Mouse (Mus musculus) lung, embryonic 14.5 days (tissue): ENCODE results near the gene Mas1. TPM values are rescaled to one million over a fixed set of nuclear protein-coding genes. Genes with fewer than 3 reads are reported as not detected.

ENCODE experiments used
- ATAC-seq: fragments of 200-750 bp; cut with Nextera tagmentation; 2 replicates; pipeline ENCODE4 v1.8.0; 2017; ENCODE audit warnings: mild to moderate bottlenecking, moderate TSS enrichment, moderate library complexity; ENCODE audit not compliant: insufficient read depth
- DNase-seq: peaks from one replicate; pipeline ENCODE4 v3.0.0-alpha.2; 2015
- H3K27ac ChIP-seq: fragments of 300-500 bp; sonication (generic); 2 replicates; pipeline ENCODE4 v1.5.1; 2014; ENCODE audit warnings: low read depth, mild to moderate bottlenecking, moderate library complexity
- H3K27me3 ChIP-seq: fragments of 300-500 bp; sonication (generic); 2 replicates; pipeline ENCODE4 v1.6.1; 2014; ENCODE audit warnings: low read length, control low read depth; ENCODE audit not compliant: insufficient read depth
- H3K36me3 ChIP-seq: fragments of 300-500 bp; sonication (generic); 2 replicates; pipeline ENCODE4 v1.6.1; 2014; ENCODE audit warnings: control low read depth; ENCODE audit not compliant: insufficient read depth
- H3K4me1 ChIP-seq: fragments of 300-500 bp; sonication (generic); 2 replicates; pipeline ENCODE4 v1.6.1; 2014; ENCODE audit warnings: antibody characterized with exemption, control low read depth; ENCODE audit not compliant: insufficient read depth
- H3K4me2 ChIP-seq: fragments of 300-500 bp; sonication (generic); 2 replicates; pipeline ENCODE4 v1.6.1; 2014; ENCODE audit warnings: mild to moderate bottlenecking
- H3K4me3 ChIP-seq: fragments of 300-500 bp; sonication (generic); 2 replicates; pipeline ENCODE4 v1.5.1; 2014; ENCODE audit warnings: low read depth, low read length
- H3K9ac ChIP-seq: fragments of 300-500 bp; sonication (generic); 2 replicates; pipeline ENCODE4 v1.6.1; 2014
- H3K9me3 ChIP-seq: fragments of 300-500 bp; sonication (generic); 2 replicates; pipeline ENCODE4 v1.6.1; 2016; ENCODE audit warnings: low read depth, low read length, control low read depth
- CTCF ChIP-seq: IDR thresholded peaks from 2 replicates; pipeline ENCODE4 v1.5.1; 2016; ENCODE audit warnings: antibody characterized with exemption, low read depth
- WGBS: fragments of 180-500 bp; shearing (Covaris S2); extraction: QIAGEN DNeasy Blood & Tissue Kit; methylation state at CpG from one replicate; pipeline ENCODE4 v1.1.7; 2014; 5-methylcytosine and 5-hydroxymethylcytosine counted together
- polyA plus RNA-seq: library from polyadenylated mRNA; unstranded; fragments of >200 nt; fragmentation: Nextera tagmentation; extraction: Ambion mirVana; gene quantifications from 2 replicates; pipeline ENCODE4 v1.2.1, GENCODE M21; 2014

Mas1 gene
- polyA plus RNA-seq, 1 experiment from 2014 or later: 0.67 TPM

- Histone ChIP-seq H3K27ac (peak overlapping the region; percentile 68), H3K9ac (no peak overlapping the region), H3K4me3 (no peak overlapping the region), H3K27me3 (no peaks in the 10 kb centered on the region), H3K9me3 (peaks cover 4% of the 10 kb centered on the region; the same call in 1 of the 2 replicates), H3K4me2 (no peak overlapping the region), H3K4me1 (peaks cover 20% of the 10 kb centered on the region), H3K36me3 (peaks cover 17% of the 10 kb centered on the region; the same call in 1 of the 2 replicates)
- no peak for TF ChIP-seq CTCF
- no peak for ATAC-seq
- DNase-seq: no peak
- WGBS: 80% methylated on average over 6 of the region's 6 CpGs
These were observed 59.1 kb downstream of the Mas1 start for GRCm38 (mm10) chr17:12808851-12809250.

GRCm38 (mm10) chr17:12804584-12805445, 63.1 kb downstream of the Mas1 start:
- DNase-seq (no peak), ATAC-seq (no peak)
- no peak overlapping the region for H3K9ac ChIP-seq
- no peaks in the 10 kb centered on the region for H3K9me3 ChIP-seq
- no peak overlapping the region for H3K4me2 ChIP-seq
- H3K27me3 ChIP-seq: no peaks in the 10 kb centered on the region
- no peak overlapping the region for H3K27ac ChIP-seq
- H3K36me3 ChIP-seq: peaks cover 11% of the 10 kb centered on the region; the same call in 1 of the 2 replicates
- no peak overlapping the region for H3K4me3 ChIP-seq
- H3K4me1 ChIP-seq: peaks cover 17% of the 10 kb centered on the region
- TF ChIP-seq CTCF: no peak

GRCm38 (mm10) chr17:12801861-12802540, 65.9 kb downstream of the Mas1 start:
- DNase-seq (peak; percentile 84), ATAC-seq (peak; percentile 76)
- H3K4me1 ChIP-seq: peaks cover 5% of the 10 kb centered on the region; the same call in 1 of the 2 replicates
- WGBS: 28% methylated on average over 9 of the region's 9 CpGs
- H3K4me2 ChIP-seq: no peak overlapping the region
- H3K9me3 ChIP-seq: no peaks in the 10 kb centered on the region
- TF ChIP-seq CTCF: no peak
- no peak overlapping the region for H3K4me3 ChIP-seq
- no peaks in the 10 kb centered on the region for H3K27me3 ChIP-seq
- no peak overlapping the region for H3K9ac ChIP-seq
- peaks cover 12% of the 10 kb centered on the region; the same call in 1 of the 2 replicates for H3K36me3 ChIP-seq
- peak overlapping the region; percentile 70 for H3K27ac ChIP-seq

GRCm38 (mm10) chr17:12799368-12800275, 68.3 kb downstream of the Mas1 start:
- Histone ChIP-seq H3K9ac (no peak overlapping the region), H3K27me3 (no peaks in the 10 kb centered on the region), H3K4me3 (no peak overlapping the region), H3K4me1 (peaks cover 13% of the 10 kb centered on the region), H3K27ac (peak overlapping the region; percentile 44), H3K36me3 (peaks cover 4% of the 10 kb centered on the region; the same call in 1 of the 2 replicates), H3K4me2 (no peak overlapping the region), H3K9me3 (no peaks in the 10 kb centered on the region)
- ATAC-seq (peak; percentile 97), DNase-seq (peak; percentile 95)
- TF ChIP-seq CTCF: peak; percentile 68
- 40% methylated on average over 12 of the region's 12 CpGs for WGBS

- no peaks in the 10 kb centered on the region for H3K27me3 ChIP-seq
- 71% methylated on average over 3 of the region's 3 CpGs for WGBS
- no peaks in the 10 kb centered on the region for H3K9me3 ChIP-seq
- no peak overlapping the region for H3K4me3 ChIP-seq
- DNase-seq: no peak
- peak overlapping the region; percentile 44 for H3K27ac ChIP-seq
- no peak overlapping the region for H3K9ac ChIP-seq
- no peak overlapping the region for H3K4me2 ChIP-seq
- H3K36me3 ChIP-seq: peaks cover 4% of the 10 kb centered on the region; the same call in 1 of the 2 replicates
- no peak for TF ChIP-seq CTCF
- H3K4me1 ChIP-seq: peaks cover 23% of the 10 kb centered on the region
- no peak for ATAC-seq
These were observed 69.4 kb downstream of the Mas1 start for GRCm38 (mm10) chr17:12798571-12798970.

DNA sequence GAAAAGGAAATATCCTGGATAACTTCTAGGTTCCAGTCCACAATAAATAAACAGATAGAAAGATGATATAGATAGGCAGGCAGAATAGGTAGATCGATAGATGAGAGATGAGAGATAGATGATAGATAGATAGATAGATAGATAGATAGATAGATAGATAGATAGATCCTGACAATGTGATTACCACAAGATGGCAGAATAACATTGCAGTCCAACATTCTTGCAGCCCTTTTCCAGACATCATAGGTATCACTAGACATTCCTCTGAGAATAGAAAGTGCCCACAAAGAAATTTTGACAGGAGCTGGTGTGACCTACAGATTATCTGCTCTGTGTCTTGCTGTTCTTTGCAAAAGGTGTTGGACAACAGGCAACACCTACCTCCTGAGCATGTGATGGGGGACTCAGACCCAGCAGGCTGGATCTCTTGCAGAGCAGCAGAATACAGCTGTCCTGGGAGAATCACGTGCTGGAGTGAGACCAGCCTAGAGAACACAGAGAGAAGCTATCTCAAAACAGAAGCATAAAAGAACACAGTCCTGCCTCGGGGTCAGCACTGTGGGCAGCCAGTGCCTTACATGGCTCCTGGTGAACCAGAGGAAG, 70.4 kb downstream of the Mas1 start:
- Histone ChIP-seq H3K4me1 (peaks cover 31% of the 10 kb centered on the region), H3K4me2 (no peak overlapping the region), H3K9me3 (no peaks in the 10 kb centered on the region), H3K27me3 (no peaks in the 10 kb centered on the region), H3K36me3 (peaks cover 4% of the 10 kb centered on the region; the same call in 1 of the 2 replicates), H3K27ac (peak overlapping the region; percentile 44), H3K4me3 (no peak overlapping the region), H3K9ac (no peak overlapping the region)
- no peak for ATAC-seq
- TF ChIP-seq CTCF: no peak
- 60% methylated on average over 3 of the region's 3 CpGs for WGBS
- DNase-seq: peak; percentile 39
